Mouse (Mus musculus): ENCODE data around the gene Olfr1402. TPM values are rescaled to one million over a fixed set of nuclear protein-coding genes. Genes with fewer than 3 reads are reported as not detected.
A peak's percentile ranks its signal among the peaks of the same experiment; 100 is the strongest.

Olfr1402 gene
- total RNA-seq (2021) = not detected

DNA sequence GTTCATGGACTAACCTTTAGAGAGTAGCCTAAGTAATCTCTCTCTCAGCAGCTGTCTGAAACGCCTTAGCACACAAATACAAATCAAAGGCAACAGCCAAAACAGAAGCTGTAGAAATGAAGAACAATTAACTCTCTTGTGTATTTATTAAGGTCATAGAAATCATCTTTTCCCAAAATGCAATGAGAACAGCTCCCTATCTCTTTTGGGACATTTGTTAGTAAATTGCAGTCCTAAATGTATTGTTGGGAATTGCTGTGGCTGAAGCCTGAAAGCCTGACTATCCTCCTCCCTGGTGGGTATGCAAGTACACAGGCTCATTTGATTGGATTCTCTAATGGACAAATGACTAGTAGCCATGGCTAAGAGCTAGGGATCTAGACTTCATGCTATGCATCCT lies at the start of gene Olfr1402:
TSS of gene Olfr1402 (minus strand) at position 101 of the 400 bp plus-strand sequence.
- DNase-seq = no peak
- intact Hi-C loops (cut with DNase I) = no loop called here

DNA sequence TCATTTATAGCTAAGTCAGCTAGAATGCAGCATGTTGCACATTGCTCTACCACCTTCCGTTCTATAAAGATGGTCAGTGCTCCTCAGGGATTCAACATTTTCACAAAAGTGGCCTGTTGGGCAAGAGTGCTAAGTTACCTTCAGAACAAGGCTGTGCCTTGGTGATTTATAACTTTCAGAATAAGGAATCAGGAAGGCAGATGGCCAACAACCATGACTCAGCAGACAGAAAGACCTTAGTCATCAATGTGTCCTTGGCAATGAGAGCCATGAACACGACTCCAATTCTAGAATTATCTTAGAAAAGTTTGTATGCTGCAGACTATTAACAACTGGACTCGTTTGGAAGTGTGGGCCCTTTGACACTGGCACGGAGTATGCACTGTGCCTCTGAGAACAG lies 33.5 kb upstream of the Olfr1402 start:
- no peak for DNase-seq

DNA sequence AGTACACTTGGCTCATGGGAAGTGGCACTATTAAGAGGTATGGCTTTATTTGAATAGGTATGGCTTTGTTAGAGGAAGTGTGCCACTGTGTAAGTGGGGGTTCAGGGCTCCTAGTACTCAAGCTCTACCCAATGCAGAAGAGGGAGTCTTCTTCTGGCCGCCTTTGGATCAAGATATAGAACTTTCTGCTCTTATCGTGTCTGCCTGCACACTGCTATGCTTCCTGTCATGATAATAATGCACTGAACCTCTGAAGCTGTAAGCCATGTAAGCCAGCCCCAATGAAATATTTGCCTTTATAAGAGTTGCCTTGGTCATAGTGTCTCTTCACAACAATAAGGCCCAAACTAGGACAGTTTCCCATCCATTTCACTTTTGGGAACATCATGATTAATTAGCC lies 16.8 kb upstream of the Olfr1402 start:
- intact Hi-C loops (cut with DNase I) = no loop called here
- no peak for DNase-seq

More for the DNA sequence above, 33.5 kb upstream of the Olfr1402 start:
- intact Hi-C loops (cut with DNase I) = no loop called here

DNA sequence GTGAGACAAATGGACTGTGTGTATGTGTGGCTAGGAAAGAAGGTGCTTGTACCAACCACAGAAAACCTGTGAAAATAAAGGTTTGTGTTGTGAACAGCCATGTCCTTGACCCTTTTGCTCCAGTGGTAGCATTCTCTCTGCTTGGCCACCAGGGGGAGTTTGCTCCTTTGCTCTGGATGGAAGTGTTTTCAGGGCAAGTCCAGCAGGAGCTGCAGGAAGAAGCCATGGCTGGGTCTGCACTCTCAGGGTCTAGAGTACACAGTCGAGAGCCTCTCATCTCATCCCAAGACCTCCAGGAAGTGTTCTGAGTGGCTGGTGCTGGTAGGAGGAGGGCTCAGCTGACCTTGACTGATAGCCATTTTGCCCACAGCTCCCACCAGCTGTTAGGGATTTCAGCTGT lies 27.5 kb downstream of the Olfr1402 start:
- intact Hi-C loops (cut with DNase I) = no loop called here
- peak; percentile 23 for DNase-seq

DNA sequence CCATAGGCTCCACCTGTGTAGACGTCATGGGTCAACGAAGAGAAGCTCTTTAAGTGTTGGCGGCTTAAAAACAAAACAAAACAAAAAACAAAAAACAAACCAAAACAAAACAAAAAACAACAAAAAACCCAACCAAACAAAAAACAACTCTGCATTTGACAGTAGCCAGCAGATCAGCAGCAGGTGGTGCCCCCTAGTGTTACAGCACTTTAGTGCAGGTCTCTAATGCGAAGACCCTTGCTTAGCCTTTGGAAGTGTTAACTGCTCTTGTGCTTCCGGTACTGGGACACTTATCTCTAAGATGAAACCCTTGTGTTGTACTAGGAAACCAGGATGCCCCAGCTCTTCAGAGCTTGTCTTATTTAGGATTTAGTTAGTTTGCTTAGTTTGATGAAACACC lies 28.7 kb downstream of the Olfr1402 start:
- peak; percentile 21 for DNase-seq
- intact Hi-C loops (cut with DNase I) = no loop called here

DNA sequence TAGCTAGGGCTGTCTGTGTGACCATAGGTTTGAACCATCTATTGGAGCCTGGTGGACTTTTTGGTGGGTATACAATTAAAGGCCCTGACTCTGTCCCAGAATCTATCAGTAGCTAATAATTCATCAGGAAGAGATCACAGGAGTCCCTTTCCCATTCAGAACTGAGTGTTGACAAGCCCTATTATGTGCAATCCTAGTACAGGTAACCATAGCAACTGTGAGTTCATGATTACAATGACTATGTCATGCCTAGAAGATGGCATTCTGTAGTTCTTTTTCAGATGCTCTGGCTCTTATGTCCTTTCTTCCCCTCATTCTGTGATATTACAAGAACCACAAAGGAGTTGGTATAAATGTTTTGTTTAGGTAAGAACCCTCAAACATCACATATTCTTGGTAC lies 51.4 kb downstream of the Olfr1402 start:
- no peak for DNase-seq

DNA sequence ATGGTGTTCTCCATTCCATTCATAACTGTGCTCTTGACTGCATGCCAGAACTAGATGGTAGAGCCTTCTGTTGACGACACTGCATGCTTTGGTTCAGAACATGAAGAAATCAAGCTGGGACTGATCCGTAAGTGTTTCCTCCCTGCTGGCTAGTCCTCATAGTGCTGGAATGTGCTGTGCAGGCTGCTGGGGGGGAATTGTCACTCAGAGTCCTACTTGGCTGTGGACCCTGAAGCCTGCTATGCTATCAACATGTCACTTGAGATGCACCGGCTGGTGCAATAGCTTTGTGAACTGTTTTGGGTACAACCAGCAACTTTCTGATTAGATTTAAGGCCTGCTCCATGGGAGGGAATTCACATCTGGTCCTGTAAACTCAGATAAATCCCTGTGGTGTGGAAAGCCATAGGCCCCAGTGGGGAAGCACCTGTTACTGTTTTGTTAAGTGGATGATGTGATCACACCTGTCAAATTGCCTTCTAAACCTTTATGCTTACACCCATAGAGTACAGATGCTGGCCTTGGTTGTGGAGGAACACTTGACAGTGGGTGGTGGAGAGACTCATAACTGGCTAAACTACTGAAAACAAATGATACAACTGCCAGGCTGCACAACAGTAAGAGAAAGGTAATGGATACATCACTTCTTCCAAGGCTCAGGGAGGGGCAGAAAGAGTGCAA lies 58.3 kb downstream of the Olfr1402 start:
- intact Hi-C loops (cut with DNase I) = no loop called here
- DNase-seq = peak; percentile 6

More for the DNA sequence above, 51.4 kb downstream of the Olfr1402 start:
- intact Hi-C loops (cut with DNase I) = no loop called here

DNA sequence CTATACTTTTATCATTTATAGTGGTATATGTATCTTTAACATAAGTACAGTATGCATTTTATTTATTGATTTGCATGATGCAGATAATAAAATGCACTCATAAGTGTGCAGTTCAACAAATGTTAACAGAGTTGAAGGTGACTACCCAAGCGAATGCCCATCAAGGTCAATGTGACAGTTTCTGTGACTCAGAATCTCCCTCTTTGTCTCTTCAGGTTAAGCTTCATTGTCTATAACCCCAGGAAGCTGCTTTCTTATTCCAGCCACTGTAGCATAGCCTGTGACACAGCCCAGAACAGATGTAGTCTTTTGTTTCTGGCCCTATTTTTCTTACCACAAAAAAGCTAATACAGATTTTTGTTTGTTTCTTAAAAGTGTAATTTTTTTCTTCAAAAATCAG lies 63.4 kb downstream of the Olfr1402 start:
- intact Hi-C loops (cut with DNase I) = loop anchor here (10.0 kb wide), 1 partner anchor 226 kb away; no protein-coding TSS in a partner anchor
- no peak for DNase-seq

Other genes starting within 250 kb of the Olfr1402 start
- gene Bcl9, start 124.1 kb downstream of the Olfr1402 start, total RNA-seq (2021) = 100 to 1,000 TPM; 106 to 107 TPM
- gene Chd1l, start 188.2 kb upstream of the Olfr1402 start, total RNA-seq (2021) = 1 to 10 TPM; 6.6 to 8.3 TPM
- gene Fmo5, start 206.8 kb upstream of the Olfr1402 start, total RNA-seq (2021) = 1 to 10 TPM; 1.2 to 1.3 TPM
- 10 to 100 TPM; 31.2 to 33.0 TPM for gene Prkab2, start 236.2 kb upstream of the Olfr1402 start, total RNA-seq (2021)